Mouse (Mus musculus) MEL (cell line): ENCODE data around the gene Zfp382. TPM values are rescaled to one million over a fixed set of nuclear protein-coding genes. Genes with fewer than 3 reads are reported as not detected.

Experiments
- DNase-seq: peaks from one replicate; pipeline ENCODE4 v3.0.0; 2011; ENCODE audit warnings: low read depth, low spot score
- H3K27ac ChIP-seq: 2 replicates; pipeline ENCODE4 v1.5.1; 2012; ENCODE audit warnings: low read depth, mild to moderate bottlenecking, control low read depth, low read length, moderate library complexity; ENCODE audit not compliant: control insufficient read depth
- H3K27me3 ChIP-seq, 2 experiments: fragments of 150-350 bp in 1 of 2; sonication (generic) in 1 of 2; 2 replicates each; pipeline ENCODE4 v1.6.1; 2012; ENCODE audit warnings: low read length in 2 of 2, mild to moderate bottlenecking in 2 of 2, improper control_type of control experiment in 1 of 2, moderate library complexity in 1 of 2; ENCODE audit not compliant: insufficient read depth in 2 of 2, control insufficient read depth in 1 of 2
- H3K36me3 ChIP-seq, 2 experiments: 2 replicates each; pipeline ENCODE4 v1.6.1; 2012 to 2014; ENCODE audit warnings: low read length in 2 of 2, improper control_type of control experiment in 1 of 2, inconsistent platforms in 1 of 2, mild to moderate bottlenecking in 1 of 2; ENCODE audit not compliant: insufficient read depth in 2 of 2, control insufficient read depth in 1 of 2
- H3K4me1 ChIP-seq, 2 experiments: fragments of 150-350 bp in 1 of 2; sonication (generic) in 1 of 2; 2 replicates each; pipeline ENCODE4 v1.6.1; 2012; ENCODE audit warnings: low read length in 2 of 2, improper control_type of control experiment in 1 of 2, mild to moderate bottlenecking in 1 of 2; ENCODE audit not compliant: insufficient read depth in 2 of 2, control insufficient read depth in 1 of 2
- H3K4me3 ChIP-seq, 2 experiments: fragments of 150-350 bp in 1 of 2; sonication (generic) in 1 of 2; 2 replicates each; pipeline ENCODE4 v1.5.1; 2012; ENCODE audit warnings: low read depth in 2 of 2, low read length in 2 of 2, mild to moderate bottlenecking in 2 of 2, moderate library complexity in 2 of 2, control low read depth in 1 of 2, improper control_type of control experiment in 1 of 2; ENCODE audit not compliant: control insufficient read depth in 1 of 2, insufficient read depth in 1 of 2
- H3K79me2 ChIP-seq: 2 replicates; pipeline ENCODE4 v1.6.1; 2012; ENCODE audit warnings: mild to moderate bottlenecking, low read length, moderate library complexity; ENCODE audit not compliant: control insufficient read depth, poor library complexity, insufficient read depth
- H3K9ac ChIP-seq: 2 replicates; pipeline ENCODE4 v1.6.1; 2012; ENCODE audit warnings: low read depth, mild to moderate bottlenecking, control low read depth, low read length, moderate library complexity; ENCODE audit not compliant: control insufficient read depth, poor library complexity, severe bottlenecking
- H3K9me3 ChIP-seq: fragments of 150-350 bp; sonication (generic); replicated peaks from 2 replicates; pipeline ENCODE4 v1.6.1; 2012; ENCODE audit warnings: mild to moderate bottlenecking, low read length, improper control_type of control experiment, moderate library complexity; ENCODE audit not compliant: insufficient read depth
- BHLHE40 ChIP-seq: IDR thresholded peaks from 2 replicates; pipeline ENCODE4 v1.6.1; 2012; ENCODE audit warnings: low read depth, mild to moderate bottlenecking, inconsistent platforms, low read length, improper control_type of control experiment, borderline replicate concordance
- CHD1 ChIP-seq: IDR thresholded peaks from 2 replicates; pipeline ENCODE4 v1.6.1; 2012; ENCODE audit warnings: low read depth, mild to moderate bottlenecking, inconsistent platforms, low read length, improper control_type of control experiment
- CHD2 ChIP-seq: IDR thresholded peaks from 2 replicates; pipeline ENCODE4 v1.6.1; 2011; ENCODE audit warnings: low read length, improper control_type of control experiment
- CTCF ChIP-seq, 3 experiments: IDR thresholded peaks in 2 of 3; conservative IDR thresholded peaks in 1 of 3; 2 replicates each; pipeline ENCODE4 v1.5.1; 2011 to 2012; ENCODE audit warnings: low read length in 3 of 3, low read depth in 2 of 3, mild to moderate bottlenecking in 2 of 3, improper control_type of control experiment in 1 of 3, inconsistent platforms in 1 of 3, mixed read lengths in 1 of 3, moderate library complexity in 1 of 3; ENCODE audit not compliant: control insufficient read depth in 1 of 3, insufficient read depth in 1 of 3, poor library complexity in 1 of 3, severe bottlenecking in 1 of 3
- E2F4 ChIP-seq: IDR thresholded peaks from 2 replicates; pipeline ENCODE4 v1.6.1; 2011; ENCODE audit warnings: low read depth, low read length, improper control_type of control experiment, borderline replicate concordance
- ELF1 ChIP-seq: IDR thresholded peaks from 2 replicates; pipeline ENCODE4 v1.6.1; 2014; ENCODE audit warnings: low read depth, mild to moderate bottlenecking, inconsistent platforms, low read length, improper control_type of control experiment, moderate library complexity
- ETS1 ChIP-seq: IDR thresholded peaks from 2 replicates; pipeline ENCODE4 v1.6.1; 2012; ENCODE audit warnings: low read depth, mild to moderate bottlenecking, inconsistent platforms, low read length, improper control_type of control experiment, moderate library complexity
- GABPA ChIP-seq: IDR thresholded peaks from 2 replicates; pipeline ENCODE4 v1.6.1; 2012; ENCODE audit warnings: low read depth, mild to moderate bottlenecking, inconsistent platforms, low read length, improper control_type of control experiment, moderate library complexity
- GATA1 ChIP-seq: IDR thresholded peaks from 2 replicates; pipeline ENCODE4 v1.6.1; 2011; ENCODE audit warnings: low read depth, low read length, improper control_type of control experiment
- HCFC1 ChIP-seq: IDR thresholded peaks from 2 replicates; pipeline ENCODE4 v1.6.1; 2012; ENCODE audit warnings: low read depth, mild to moderate bottlenecking, inconsistent platforms, low read length, improper control_type of control experiment, moderate library complexity
- MYC ChIP-seq: IDR thresholded peaks from 2 replicates; pipeline ENCODE4 v1.6.1; 2011; ENCODE audit warnings: low read depth, mild to moderate bottlenecking, low read length, improper control_type of control experiment, moderate library complexity
- NELFE ChIP-seq: IDR thresholded peaks from 2 replicates; pipeline ENCODE4 v1.6.1; 2011; ENCODE audit warnings: low read depth, low read length, improper control_type of control experiment
- NRF1 ChIP-seq: IDR thresholded peaks from 2 replicates; pipeline ENCODE4 v1.6.1; 2014; ENCODE audit warnings: low read depth, mild to moderate bottlenecking, inconsistent platforms, low read length, improper control_type of control experiment, moderate library complexity; ENCODE audit not compliant: poor library complexity, insufficient read depth, severe bottlenecking
- POLR2A ChIP-seq, 2 experiments: IDR thresholded peaks; 2 replicates each; pipeline ENCODE4 v1.6.1; 2011 to 2012; ENCODE audit warnings: low read length in 2 of 2, mild to moderate bottlenecking in 2 of 2, control low read depth in 1 of 2, improper control_type of control experiment in 1 of 2, low read depth in 1 of 2, moderate library complexity in 1 of 2; ENCODE audit not compliant: control insufficient read depth in 1 of 2, insufficient read depth in 1 of 2, poor library complexity in 1 of 2
- RAD21 ChIP-seq: IDR thresholded peaks from 2 replicates; pipeline ENCODE4 v1.6.1; 2011; ENCODE audit warnings: mild to moderate bottlenecking, low read depth, low read length, improper control_type of control experiment
- RCOR1 ChIP-seq: IDR thresholded peaks from 2 replicates; pipeline ENCODE4 v1.6.1; 2012; ENCODE audit warnings: low read depth, mild to moderate bottlenecking, inconsistent platforms, low read length, improper control_type of control experiment
- SMC3 ChIP-seq: IDR thresholded peaks from 2 replicates; pipeline ENCODE4 v1.6.1; 2011; ENCODE audit warnings: low read depth, low read length, improper control_type of control experiment
- TAL1 ChIP-seq: IDR thresholded peaks from 2 replicates; pipeline ENCODE4 v1.6.1; 2012; ENCODE audit warnings: mild to moderate bottlenecking, inconsistent platforms, low read length, moderate library complexity, mixed read lengths
- TBP ChIP-seq: IDR thresholded peaks from 2 replicates; pipeline ENCODE4 v1.8.0; 2011; ENCODE audit warnings: low read depth, low read length, improper control_type of control experiment
- TCF12 ChIP-seq: IDR thresholded peaks from 2 replicates; pipeline ENCODE4 v1.6.1; 2014; ENCODE audit warnings: low read depth, mild to moderate bottlenecking, inconsistent platforms, low read length, improper control_type of control experiment, moderate library complexity
- ZC3H11A ChIP-seq: IDR thresholded peaks from 2 replicates; pipeline ENCODE4 v1.6.1; 2012; ENCODE audit warnings: low read depth, mild to moderate bottlenecking, inconsistent platforms, low read length, improper control_type of control experiment
- ZMIZ1 ChIP-seq: IDR thresholded peaks from 2 replicates; pipeline ENCODE4 v1.6.1; 2012; ENCODE audit warnings: low read depth, mild to moderate bottlenecking, inconsistent platforms, low read length, improper control_type of control experiment, moderate library complexity
- polyA plus RNA-seq, 2 experiments: library from polyadenylated mRNA; stranded (reverse) in 1 of 2; unstranded in 1 of 2; fragments of >175 nt in 1 of 2; fragments of >200 nt in 1 of 2; gene quantifications; 2 replicates each; pipeline versions ENCODE4 v1.2.1 to v1.2.4; 2012; ENCODE audit warnings: low replicate concordance in 2 of 2, low read depth in 1 of 2; ENCODE audit not compliant: insufficient read length in 2 of 2, insufficient read depth in 1 of 2, missing spikeins in 1 of 2
- total RNA-seq: library from RNA; depleted of rRNA; stranded (reverse); fragments of 300-350 nt; gene quantifications from 2 replicates; pipeline ENCODE4 v1.2.3, GENCODE M21; 2012

Gene Zfp382
- total and polyA plus RNA-seq, 3 experiments = 3.9 to 7.1 TPM; not detected in 1

GRCm38 (mm10) chr7:30147011-30147410 is 25.3 kb downstream of the Zfp382 start:
- Histone ChIP-seq H3K79me2 (no peaks in the 10 kb centered on the region), H3K4me1 (no peaks in the 10 kb centered on the region), H3K27me3 (no peaks in the 10 kb centered on the region), H3K9ac (no peak overlapping the region), H3K27ac (no peak overlapping the region), H3K9me3 (0 out of 2 replicates have a peak, but pooled peaks cover 3% of the 10 kb centered on the region), H3K36me3 (no peaks in the 10 kb centered on the region), H3K4me3 (no peak overlapping the region)
- no peak for TF ChIP-seq TCF12
- TF ChIP-seq ETS1 = no peak
- TF ChIP-seq E2F4 = no peak
- no peak for TF ChIP-seq TAL1
- TF ChIP-seq HCFC1 = no peak
- no peak for TF ChIP-seq SMC3
- DNase-seq = no peak

GRCm38 (mm10) chr7:30154040-30154439 is 32.3 kb downstream of the Zfp382 start:
- no peaks in the 10 kb centered on the region for H3K4me1 ChIP-seq
- no peak for DNase-seq
- no peak overlapping the region for H3K9ac ChIP-seq
- no peak for TF ChIP-seq NRF1
- TF ChIP-seq BHLHE40 = no peak
- no peak for TF ChIP-seq TBP
- TF ChIP-seq RCOR1 = no peak
- TF ChIP-seq CTCF (IDR thresholded peaks at IDR 0.05 in 2 of 3, conservative IDR thresholded peaks at IDR 0.05 in 1 of 3; ENCODE audit: control insufficient read depth in 1 of 3, insufficient read depth in 1 of 3, low read depth in 2 of 3, low read length in 3 of 3, poor library complexity in 1 of 3, severe bottlenecking in 1 of 3) = no peak
- no peak for TF ChIP-seq ZC3H11A
- no peak for TF ChIP-seq POLR2A (IDR thresholded peaks at IDR 0.05; ENCODE audit: control insufficient read depth in 1 of 2, insufficient read depth in 1 of 2, low read depth in 1 of 2, low read length in 2 of 2, poor library complexity in 1 of 2)
- no peak for TF ChIP-seq ZMIZ1
- TF ChIP-seq ELF1 = no peak
- no peak for TF ChIP-seq GABPA
- TF ChIP-seq TAL1 = no peak
- no peak for TF ChIP-seq NELFE
- no peak for TF ChIP-seq CHD1
- TF ChIP-seq ETS1 = no peak
- TF ChIP-seq CHD2 = no peak
- no peak for TF ChIP-seq GATA1
- no peak for TF ChIP-seq RAD21
- TF ChIP-seq MYC = no peak
- H3K79me2 ChIP-seq = no peaks in the 10 kb centered on the region
- H3K4me3 ChIP-seq = no peak overlapping the region
- 0 out of 2 replicates have a peak, but pooled peaks cover 3% of the 10 kb centered on the region for H3K9me3 ChIP-seq
- H3K36me3 ChIP-seq = no peaks in the 10 kb centered on the region; a peak in 1 of 4 replicates
- no peak overlapping the region for H3K27ac ChIP-seq
- no peaks in the 10 kb centered on the region for H3K27me3 ChIP-seq
